Mouse (Mus musculus): ENCODE results near the gene Slmap. TPM values are rescaled to one million over a fixed set of nuclear protein-coding genes. Genes with fewer than 3 reads are reported as not detected.
"Not testable (repeated sequence)": the region's sequence is repeated elsewhere in the genome, so short reads cannot be mapped to it uniquely, and the experiment has no call there.

Slmap gene
- polyA plus RNA-seq, 1 experiment from 2014 or later: 19.1 TPM

- 74% methylated on average over 4 of the region's 4 CpGs for WGBS
- Histone ChIP-seq H3K4me1 (ENCODE audit: control insufficient read depth, insufficient read depth, low read length) (no peaks in the 10 kb centered on the region), H3K27ac (replicated peaks; ENCODE audit: low read depth, low read length) (no peak overlapping the region), H3K9me3 (ENCODE audit: control insufficient read depth, low read length) (no peaks in the 10 kb centered on the region), H3K9ac (replicated peaks; ENCODE audit: low read length) (no peak overlapping the region), H3K27me3 (ENCODE audit: control insufficient read depth, insufficient read depth, low read length) (no peaks in the 10 kb centered on the region), H3K4me2 (ENCODE audit: low read length) (no peak overlapping the region), H3K4me3 (replicated peaks; ENCODE audit: low read depth, low read length) (no peak overlapping the region), H3K36me3 (ENCODE audit: control insufficient read depth, insufficient read depth, low read length) (peaks cover 30% of the 10 kb centered on the region)
- DNase-seq (no peak), ATAC-seq (ENCODE audit: low FRiP score, low TSS enrichment) (no peak)
Observed at GRCm38 (mm10) chr14:26417088-26417487, 117.6 kb downstream of the Slmap start.

- 92% methylated on average over 1 of the region's 1 CpGs for WGBS
- DNase-seq: no peak
Observed at GRCm38 (mm10) chr14:26413581-26413980, 121.2 kb downstream of the Slmap start.

GRCm38 (mm10) chr14:26406746-26407145 is 128.0 kb downstream of the Slmap start:
- DNase-seq (no peak), ATAC-seq (ENCODE audit: low FRiP score, low TSS enrichment) (no peak)
- WGBS: 96% methylated on average over 7 of the region's 7 CpGs
- no peak overlapping the region for H3K4me3 ChIP-seq (replicated peaks; ENCODE audit: low read depth, low read length)
- H3K27ac ChIP-seq (replicated peaks; ENCODE audit: low read depth, low read length): no peak overlapping the region
- no peaks in the 10 kb centered on the region for H3K9me3 ChIP-seq (ENCODE audit: control insufficient read depth, low read length)
- H3K4me2 ChIP-seq (ENCODE audit: low read length): no peak overlapping the region
- no peaks in the 10 kb centered on the region for H3K4me1 ChIP-seq (ENCODE audit: control insufficient read depth, insufficient read depth, low read length)
- H3K36me3 ChIP-seq (ENCODE audit: control insufficient read depth, insufficient read depth, low read length): peaks cover 4% of the 10 kb centered on the region; the same call in 1 of the 2 replicates
- H3K9ac ChIP-seq (replicated peaks; ENCODE audit: low read length): no peak overlapping the region
- H3K27me3 ChIP-seq (ENCODE audit: control insufficient read depth, insufficient read depth, low read length): no peaks in the 10 kb centered on the region

More at GRCm38 (mm10) chr14:26413581-26413980, 121.2 kb downstream of the Slmap start:
- Histone ChIP-seq H3K4me1 (ENCODE audit: control insufficient read depth, insufficient read depth, low read length) (no peaks in the 10 kb centered on the region), H3K9ac (replicated peaks; ENCODE audit: low read length) (no peak overlapping the region), H3K27ac (replicated peaks; ENCODE audit: low read depth, low read length) (no peak overlapping the region), H3K4me3 (replicated peaks; ENCODE audit: low read depth, low read length) (no peak overlapping the region), H3K27me3 (ENCODE audit: control insufficient read depth, insufficient read depth, low read length) (no peaks in the 10 kb centered on the region), H3K9me3 (ENCODE audit: control insufficient read depth, low read length) (no peaks in the 10 kb centered on the region), H3K4me2 (ENCODE audit: low read length) (no peak overlapping the region), H3K36me3 (ENCODE audit: control insufficient read depth, insufficient read depth, low read length) (peaks cover 12% of the 10 kb centered on the region)
- no peak for ATAC-seq (ENCODE audit: low FRiP score, low TSS enrichment)

GRCm38 (mm10) chr14:26398508-26399160 is 136.1 kb downstream of the Slmap start:
- no peak overlapping the region for H3K9ac ChIP-seq (replicated peaks; ENCODE audit: low read length)
- H3K27me3 ChIP-seq (ENCODE audit: control insufficient read depth, insufficient read depth, low read length): no peaks in the 10 kb centered on the region
- 93% methylated on average over 7 of the region's 7 CpGs for WGBS
- no peak overlapping the region for H3K4me2 ChIP-seq (ENCODE audit: low read length)
- no peak for DNase-seq
- H3K4me3 ChIP-seq (replicated peaks; ENCODE audit: low read depth, low read length): no peak overlapping the region
- H3K9me3 ChIP-seq (ENCODE audit: control insufficient read depth, low read length): no peaks in the 10 kb centered on the region
- H3K36me3 ChIP-seq (ENCODE audit: control insufficient read depth, insufficient read depth, low read length): no peaks in the 10 kb centered on the region
- H3K27ac ChIP-seq (replicated peaks; ENCODE audit: low read depth, low read length): no peak overlapping the region
- ATAC-seq (ENCODE audit: low FRiP score, low TSS enrichment): no peak
- no peaks in the 10 kb centered on the region for H3K4me1 ChIP-seq (ENCODE audit: control insufficient read depth, insufficient read depth, low read length)

GRCm38 (mm10) chr14:26391866-26392265 is 142.9 kb downstream of the Slmap start:
- DNase-seq: no peak

GRCm38 (mm10) chr14:26388961-26389360 is 145.8 kb downstream of the Slmap start:
- not testable (repeated sequence) for H3K9me3 ChIP-seq (ENCODE audit: control insufficient read depth, low read length); H3K4me1 ChIP-seq (ENCODE audit: control insufficient read depth, insufficient read depth, low read length); DNase-seq; H3K4me3 ChIP-seq (replicated peaks; ENCODE audit: low read depth, low read length); H3K36me3 ChIP-seq (ENCODE audit: control insufficient read depth, insufficient read depth, low read length); H3K27ac ChIP-seq (replicated peaks; ENCODE audit: low read depth, low read length); H3K4me2 ChIP-seq (ENCODE audit: low read length); H3K27me3 ChIP-seq (ENCODE audit: control insufficient read depth, insufficient read depth, low read length); ATAC-seq (ENCODE audit: low FRiP score, low TSS enrichment); H3K9ac ChIP-seq (replicated peaks; ENCODE audit: low read length)
- WGBS: 89% methylated on average over 2 of the region's 2 CpGs

More at GRCm38 (mm10) chr14:26391866-26392265, 142.9 kb downstream of the Slmap start:
- H3K4me2 ChIP-seq (ENCODE audit: low read length): no peak overlapping the region
- ATAC-seq (ENCODE audit: low FRiP score, low TSS enrichment): no peak
- H3K36me3 ChIP-seq (ENCODE audit: control insufficient read depth, insufficient read depth, low read length): no peaks in the 10 kb centered on the region
- no peak overlapping the region for H3K4me3 ChIP-seq (replicated peaks; ENCODE audit: low read depth, low read length)
- H3K9ac ChIP-seq (replicated peaks; ENCODE audit: low read length): no peak overlapping the region
- WGBS: 90% methylated on average over 13 of the region's 13 CpGs
- no peak overlapping the region for H3K27ac ChIP-seq (replicated peaks; ENCODE audit: low read depth, low read length)
- H3K27me3 ChIP-seq (ENCODE audit: control insufficient read depth, insufficient read depth, low read length): no peaks in the 10 kb centered on the region
- H3K4me1 ChIP-seq (ENCODE audit: control insufficient read depth, insufficient read depth, low read length): no peaks in the 10 kb centered on the region
- H3K9me3 ChIP-seq (ENCODE audit: control insufficient read depth, low read length): no peaks in the 10 kb centered on the region

- not testable (repeated sequence) for H3K9ac ChIP-seq (replicated peaks; ENCODE audit: low read length); ATAC-seq (ENCODE audit: low FRiP score, low TSS enrichment); H3K4me2 ChIP-seq (ENCODE audit: low read length); H3K9me3 ChIP-seq (ENCODE audit: control insufficient read depth, low read length); H3K27ac ChIP-seq (replicated peaks; ENCODE audit: low read depth, low read length); H3K27me3 ChIP-seq (ENCODE audit: control insufficient read depth, insufficient read depth, low read length); H3K4me1 ChIP-seq (ENCODE audit: control insufficient read depth, insufficient read depth, low read length); H3K4me3 ChIP-seq (replicated peaks; ENCODE audit: low read depth, low read length); DNase-seq; H3K36me3 ChIP-seq (ENCODE audit: control insufficient read depth, insufficient read depth, low read length)
- 87% methylated on average over 5 of the region's 5 CpGs for WGBS
Observed at GRCm38 (mm10) chr14:26386999-26387398, 147.7 kb downstream of the Slmap start.

- H3K36me3 ChIP-seq (ENCODE audit: control insufficient read depth, insufficient read depth, low read length); H3K4me2 ChIP-seq (ENCODE audit: low read length); H3K27me3 ChIP-seq (ENCODE audit: control insufficient read depth, insufficient read depth, low read length); H3K4me1 ChIP-seq (ENCODE audit: control insufficient read depth, insufficient read depth, low read length); H3K9ac ChIP-seq (replicated peaks; ENCODE audit: low read length); H3K27ac ChIP-seq (replicated peaks; ENCODE audit: low read depth, low read length); H3K4me3 ChIP-seq (replicated peaks; ENCODE audit: low read depth, low read length); DNase-seq; ATAC-seq (ENCODE audit: low FRiP score, low TSS enrichment); H3K9me3 ChIP-seq (ENCODE audit: control insufficient read depth, low read length): not testable (repeated sequence)
- 95% methylated on average over 2 of the region's 2 CpGs for WGBS
Observed at GRCm38 (mm10) chr14:26385659-26386058, 149.1 kb downstream of the Slmap start.

GRCm38 (mm10) chr14:26379071-26379470 is 155.7 kb downstream of the Slmap start:
- ATAC-seq (ENCODE audit: low FRiP score, low TSS enrichment) (no peak), DNase-seq (no peak)
- H3K27ac ChIP-seq (replicated peaks; ENCODE audit: low read depth, low read length): no peak overlapping the region
- H3K9me3 ChIP-seq (ENCODE audit: control insufficient read depth, low read length): no peaks in the 10 kb centered on the region
- H3K4me2 ChIP-seq (ENCODE audit: low read length): no peak overlapping the region
- no peaks in the 10 kb centered on the region for H3K27me3 ChIP-seq (ENCODE audit: control insufficient read depth, insufficient read depth, low read length)
- H3K4me3 ChIP-seq (replicated peaks; ENCODE audit: low read depth, low read length): no peak overlapping the region
- no peaks in the 10 kb centered on the region for H3K36me3 ChIP-seq (ENCODE audit: control insufficient read depth, insufficient read depth, low read length)
- no peaks in the 10 kb centered on the region for H3K4me1 ChIP-seq (ENCODE audit: control insufficient read depth, insufficient read depth, low read length)
- WGBS: 34% methylated on average over 3 of the region's 3 CpGs
- H3K9ac ChIP-seq (replicated peaks; ENCODE audit: low read length): no peak overlapping the region
